Mouse (Mus musculus) heart, adult 2 months (tissue): ENCODE measurements around the gene Tex44. TPM values are rescaled to one million over a fixed set of nuclear protein-coding genes. Genes with fewer than 3 reads are reported as not detected.

Experiments
- DNase-seq, 2 experiments: peaks; one replicate each; pipeline ENCODE4 v3.0.0; 2021
- H3K27ac ChIP-seq: fragments of 200-600 bp; 2 replicates; pipeline ENCODE4 v1.8.1; 2022
- H3K27me3 ChIP-seq: fragments of 200-500 bp; 2 replicates; pipeline ENCODE4 v1.6.1; 2012; ENCODE audit warnings: mild to moderate bottlenecking, low read length, inconsistent platforms, mixed read lengths; ENCODE audit not compliant: control insufficient read depth, insufficient read depth
- H3K36me3 ChIP-seq: fragments of 200-500 bp; 2 replicates; pipeline ENCODE4 v1.6.1; 2012; ENCODE audit warnings: low read length, inconsistent platforms; ENCODE audit not compliant: control insufficient read depth, insufficient read depth
- H3K4me1 ChIP-seq: fragments of 200-500 bp; 2 replicates; pipeline ENCODE4 v1.6.1; 2011; ENCODE audit warnings: low read length; ENCODE audit not compliant: control insufficient read depth, insufficient read depth
- H3K4me3 ChIP-seq: fragments of 200-600 bp; 2 replicates; pipeline ENCODE4 v1.8.1; 2022
- H3K79me2 ChIP-seq: fragments of 200-500 bp; replicated peaks from 2 replicates; pipeline ENCODE4 v1.6.1; 2012; ENCODE audit warnings: mild to moderate bottlenecking, inconsistent platforms, low read length, moderate library complexity, mixed read lengths; ENCODE audit not compliant: control insufficient read depth, insufficient read depth
- H3K9ac ChIP-seq: fragments of 200-500 bp; 2 replicates; pipeline ENCODE4 v1.6.1; 2012; ENCODE audit warnings: low read depth, mild to moderate bottlenecking, control low read depth, inconsistent platforms, low read length, mixed read lengths
- CTCF ChIP-seq: fragments of 200-600 bp; IDR thresholded peaks from 2 replicates; pipeline ENCODE4 v1.8.1; 2022; ENCODE audit warnings: antibody characterized with exemption, mild to moderate bottlenecking, moderate library complexity
- EP300 ChIP-seq: fragments of 200-500 bp; IDR thresholded peaks from 2 replicates; pipeline ENCODE4 v1.6.1; 2011; ENCODE audit warnings: low read depth, low read length, control low read depth; ENCODE audit not compliant: insufficient read depth
- POLR2A ChIP-seq: fragments of 200-500 bp; IDR thresholded peaks from 2 replicates; pipeline ENCODE4 v1.6.1; 2011; ENCODE audit warnings: mild to moderate bottlenecking, low read depth, low read length, control low read depth; ENCODE audit not compliant: insufficient read depth
- WGBS: fragments of 180-500 bp; shearing (Covaris S2); methylation state at CpG from one replicate; pipeline ENCODE4 v1.1.7; 2018; 5-methylcytosine and 5-hydroxymethylcytosine counted together
- intact Hi-C: fragments of 180-260 bp; cut with DNase I; formaldehyde crosslinking; loops from one replicate; pipeline ENCODE4 v1.15.1; 2025
- polyA plus RNA-seq: library from polyadenylated mRNA; depleted of rRNA; stranded (reverse); fragments of >200 nt; gene quantifications from 2 replicates; pipeline ENCODE4 v1.2.3, GENCODE M21; 2012
- total RNA-seq, 2 experiments: library from RNA; stranded (reverse); gene quantifications; 2 replicates each; pipeline ENCODE4 v1.2.3; 2021

Gene Tex44
- total and polyA plus RNA-seq, 3 experiments: 0.18 TPM; not detected in 2

DNA sequence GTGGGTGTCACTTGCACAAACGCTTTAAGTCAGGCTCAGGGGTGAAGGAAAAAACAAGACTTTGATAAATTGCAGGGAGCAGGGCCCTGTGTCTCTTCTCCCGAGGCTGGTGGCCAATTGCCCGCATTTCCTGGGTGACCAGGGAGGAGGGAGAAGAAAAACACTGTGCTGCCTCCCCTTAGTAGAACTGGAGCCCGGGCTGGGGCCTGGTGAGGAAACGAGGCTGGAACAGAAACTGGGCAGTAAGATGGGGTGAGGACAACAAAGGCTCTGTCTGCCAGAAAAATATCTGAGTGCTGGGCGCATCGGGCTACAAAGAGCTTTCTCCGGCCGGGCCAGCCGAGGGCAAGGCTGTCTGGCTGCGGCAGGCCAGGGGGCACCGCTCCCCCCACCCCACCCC, 7.9 kb downstream of the Tex44 start:
- H3K79me2 ChIP-seq: no peaks in the 10 kb centered on the region
- DNase-seq: no peak
- no peaks in the 10 kb centered on the region for H3K36me3 ChIP-seq
- under 1% methylated on average over 10 of the region's 12 CpGs for WGBS
- H3K27me3 ChIP-seq: no peaks in the 10 kb centered on the region
- peak overlapping the region; percentile 86 for H3K27ac ChIP-seq
- TF ChIP-seq POLR2A (no peak; the same call in 1 of the 2 replicates), CTCF (no peak), EP300 (0 out of 2 replicates have a peak, but pooled peaks have one; percentile 33)
- intact Hi-C loops: loop anchor here (1.0 to 5.0 kb wide), 2 partner anchors 47 to 91 kb away; no protein-coding TSS in a partner anchor
- H3K4me3 ChIP-seq: peak overlapping the region; percentile 68
- peak overlapping the region; percentile 74 for H3K9ac ChIP-seq
- H3K4me1 ChIP-seq: peaks cover 12% of the 10 kb centered on the region

DNA sequence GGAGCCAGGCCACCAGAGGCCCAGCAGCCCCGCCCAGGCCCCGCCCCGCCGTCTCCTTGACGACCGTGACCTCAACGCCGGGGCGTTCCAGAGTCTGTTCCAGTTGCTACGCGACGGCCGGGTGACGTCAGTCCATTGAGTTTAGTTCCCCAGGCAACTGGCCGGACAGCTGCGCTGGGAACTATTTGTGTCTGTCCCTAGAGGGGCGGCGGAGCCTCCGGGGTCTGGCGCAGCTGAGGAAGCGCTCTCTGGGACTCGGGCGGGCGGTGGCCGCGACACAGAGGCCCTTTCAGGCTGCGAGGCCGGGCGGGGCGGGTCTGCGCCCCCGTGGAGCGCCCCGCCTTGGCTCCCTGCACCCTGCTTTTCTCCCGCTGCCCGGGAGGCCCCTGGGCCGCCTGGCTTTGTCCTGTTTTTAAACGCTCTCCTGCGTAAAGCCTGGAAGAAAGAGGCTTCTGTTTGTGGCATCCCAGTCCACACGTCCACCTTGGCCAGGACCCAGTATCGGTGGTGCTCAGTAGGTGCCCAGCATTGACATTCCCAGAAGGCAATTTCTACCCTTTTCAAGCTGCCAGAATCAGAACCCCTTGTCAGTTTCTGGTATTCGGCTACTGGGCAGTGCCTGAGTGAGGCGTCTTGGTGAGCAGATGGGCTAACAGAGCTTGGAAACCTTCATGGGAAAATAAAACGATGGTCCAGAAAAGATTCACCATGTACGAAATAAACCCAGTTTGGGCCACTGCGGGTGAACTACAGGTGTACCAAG, 8.5 kb downstream of the Tex44 start:
- peak; percentile 99 for DNase-seq
- Histone ChIP-seq H3K4me1 (peaks cover 12% of the 10 kb centered on the region), H3K27ac (peak overlapping the region; percentile 86), H3K36me3 (no peaks in the 10 kb centered on the region), H3K27me3 (no peaks in the 10 kb centered on the region), H3K9ac (peak overlapping the region; percentile 84), H3K4me3 (peak overlapping the region; percentile 68), H3K79me2 (no peaks in the 10 kb centered on the region)
- TF ChIP-seq EP300 (peak; percentile 79), POLR2A (peak; percentile 91), CTCF (peak; percentile 15; the same call in 1 of the 2 replicates)
- intact Hi-C loops: loop anchor here (1.0 to 5.0 kb wide), 2 partner anchors 47 to 91 kb away; no protein-coding TSS in a partner anchor
- WGBS: 3% methylated on average over 38 of the region's 46 CpGs

- peak; percentile 51 for TF ChIP-seq POLR2A
- peak; percentile 25; the same call in 1 of the 2 replicates for TF ChIP-seq EP300
- TF ChIP-seq CTCF: no peak
- Histone ChIP-seq H3K27ac (peak overlapping the region; percentile 86), H3K79me2 (no peaks in the 10 kb centered on the region), H3K27me3 (no peaks in the 10 kb centered on the region), H3K36me3 (no peaks in the 10 kb centered on the region), H3K4me1 (peaks cover 17% of the 10 kb centered on the region), H3K9ac (peak overlapping the region; percentile 84), H3K4me3 (peak overlapping the region; percentile 57; the same call in 1 of the 2 replicates)
- intact Hi-C loops: no loop called here
- WGBS: 9% methylated on average over 13 of the region's 13 CpGs
- peak; percentile 67 to 73 for DNase-seq
Measured at GRCm38 (mm10) chr1:86435302-86435821, 9.2 kb downstream of the Tex44 start.

GRCm38 (mm10) chr1:86437219-86438013, 11.3 kb downstream of the Tex44 start:
- intact Hi-C loops: no loop called here
- Histone ChIP-seq H3K79me2 (no peaks in the 10 kb centered on the region), H3K27ac (no peak overlapping the region; the same call in 1 of the 2 replicates), H3K4me3 (no peak overlapping the region), H3K9ac (no peak overlapping the region), H3K27me3 (no peaks in the 10 kb centered on the region), H3K4me1 (peaks cover 18% of the 10 kb centered on the region), H3K36me3 (no peaks in the 10 kb centered on the region)
- TF ChIP-seq POLR2A: no peak
- no peak for TF ChIP-seq CTCF
- TF ChIP-seq EP300: no peak
- 59% methylated on average over 9 of the region's 9 CpGs for WGBS
- DNase-seq: no peak

- Histone ChIP-seq H3K9ac (no peak overlapping the region), H3K27ac (no peak overlapping the region), H3K36me3 (no peaks in the 10 kb centered on the region), H3K4me3 (no peak overlapping the region), H3K27me3 (no peaks in the 10 kb centered on the region), H3K79me2 (no peaks in the 10 kb centered on the region), H3K4me1 (peaks cover 18% of the 10 kb centered on the region)
- 57% methylated on average over 6 of the region's 6 CpGs for WGBS
- TF ChIP-seq EP300: no peak
- TF ChIP-seq POLR2A: no peak
- no peak for TF ChIP-seq CTCF
- no peak for DNase-seq
- intact Hi-C loops: no loop called here
Measured at GRCm38 (mm10) chr1:86438014-86438319, 11.8 kb downstream of the Tex44 start.
